Mouse (Mus musculus): Measurements from ENCODE around the gene Fgd6.

DNA sequence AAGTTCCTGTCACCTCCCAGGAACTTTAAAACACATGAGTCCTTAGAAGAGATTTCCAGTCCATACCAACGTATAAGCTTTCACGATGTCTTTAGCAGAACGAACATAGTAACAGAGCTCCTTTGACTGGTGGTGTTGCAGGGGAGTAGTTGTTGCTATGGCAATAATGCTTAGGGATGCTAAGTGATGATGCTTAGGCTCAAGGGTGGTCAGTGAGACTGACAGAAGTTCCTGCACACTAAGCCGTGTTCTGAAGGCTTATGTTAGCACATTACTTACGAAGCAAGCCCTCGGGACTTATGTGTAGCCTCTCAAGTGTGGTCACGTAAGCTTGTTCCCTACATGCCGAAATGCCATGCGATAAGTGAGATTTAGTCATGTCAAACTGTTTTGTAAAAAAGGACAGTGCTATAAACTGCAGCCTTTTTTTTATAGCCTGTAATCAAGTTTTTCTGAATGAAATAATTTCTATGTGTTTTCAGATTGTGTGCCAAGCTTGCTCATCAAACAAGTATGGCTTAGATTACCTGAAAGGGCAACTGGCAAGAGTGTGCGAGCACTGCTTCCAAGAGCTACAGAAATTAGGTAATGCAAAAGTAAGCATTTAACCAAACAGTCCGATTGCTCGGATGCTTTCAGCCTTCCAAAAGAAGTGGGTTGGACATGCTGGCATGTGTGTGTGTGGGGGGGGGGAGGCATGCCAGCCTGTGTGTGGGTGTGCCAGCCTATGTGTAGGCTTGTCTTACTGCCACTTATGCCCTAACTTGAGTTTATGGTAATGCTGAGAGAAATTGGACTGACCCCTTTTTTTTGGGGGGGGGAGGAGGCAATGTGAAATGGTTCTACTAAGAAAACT is 99.0 kb downstream of the Fgd6 start:
- no peak for TF ChIP-seq CTCF (IDR thresholded peaks at IDR 0.05; ENCODE audit: borderline replicate concordance, control insufficient read depth, extremely low read depth, insufficient read depth, low read length, poor library complexity)
- no peak for TF ChIP-seq POLR2A (IDR thresholded peaks at IDR 0.05; ENCODE audit: control insufficient read depth, extremely low read depth, insufficient read depth, low read length, poor library complexity)
